Mouse (Mus musculus) neural tube, embryonic 14.5 days (tissue): ENCODE measurements around the gene 1700029J07Rik. TPM values are rescaled to one million over a fixed set of nuclear protein-coding genes. Genes with fewer than 3 reads are reported as not detected.

Source experiments
- ATAC-seq: fragments of 200-750 bp; cut with Nextera tagmentation; 2 replicates; pipeline ENCODE4 v1.8.0; 2017; ENCODE audit warnings: low read depth, mild to moderate bottlenecking, moderate TSS enrichment, moderate library complexity
- H3K27ac ChIP-seq: fragments of 300-500 bp; sonication (generic); 2 replicates; pipeline ENCODE4 v1.5.1; 2014; ENCODE audit warnings: low read depth, mild to moderate bottlenecking, control low read depth, low read length, moderate library complexity, mixed read lengths
- H3K27me3 ChIP-seq: fragments of 300-500 bp; sonication (generic); 2 replicates; pipeline ENCODE4 v1.6.1; 2014; ENCODE audit warnings: low read length; ENCODE audit not compliant: control insufficient read depth, insufficient read depth
- H3K36me3 ChIP-seq: fragments of 300-500 bp; sonication (generic); 2 replicates; pipeline ENCODE4 v1.6.1; 2014; ENCODE audit warnings: low read length, mixed read lengths; ENCODE audit not compliant: control insufficient read depth, insufficient read depth
- H3K4me1 ChIP-seq: fragments of 300-500 bp; sonication (generic); 2 replicates; pipeline ENCODE4 v1.6.1; 2014; ENCODE audit warnings: low read length; ENCODE audit not compliant: control insufficient read depth, insufficient read depth
- H3K4me2 ChIP-seq: fragments of 300-500 bp; sonication (generic); 2 replicates; pipeline ENCODE4 v1.6.1; 2014; ENCODE audit warnings: mild to moderate bottlenecking, low read depth, low read length, control low read depth
- H3K4me3 ChIP-seq: fragments of 300-500 bp; sonication (generic); 2 replicates; pipeline ENCODE4 v1.5.1; 2014; ENCODE audit warnings: low read depth, low read length, control low read depth, mixed read lengths
- H3K9ac ChIP-seq: fragments of 300-500 bp; sonication (generic); replicated peaks from 2 replicates; pipeline ENCODE4 v1.6.1; 2014; ENCODE audit warnings: low read depth, mild to moderate bottlenecking, control low read depth, low read length, mixed read lengths
- H3K9me3 ChIP-seq: fragments of 300-500 bp; sonication (generic); 2 replicates; pipeline ENCODE4 v1.6.1; 2016; ENCODE audit warnings: low read length; ENCODE audit not compliant: control insufficient read depth
- WGBS: fragments of 180-500 bp; shearing (Covaris S2); extraction: QIAGEN DNeasy Blood & Tissue Kit; methylation state at CpG from one replicate; pipeline ENCODE4 v1.1.7; 2014; 5-methylcytosine and 5-hydroxymethylcytosine counted together
- polyA plus RNA-seq: library from polyadenylated mRNA; unstranded; fragments of >200 nt; fragmentation: Nextera tagmentation; extraction: Ambion mirVana; gene quantifications from 2 replicates; pipeline ENCODE4 v1.2.1, GENCODE M21; 2014

1700029J07Rik gene
- polyA plus RNA-seq, 1 experiment from 2014 or later, result 7.0 TPM

GRCm38 (mm10) chr8:45999784-46000705 is 25.0 kb upstream of the 1700029J07Rik start:
- Histone ChIP-seq H3K9me3 (no peaks in the 10 kb centered on the region), H3K4me2 (peak overlapping the region; percentile 91), H3K4me1 (peaks cover 2% of the 10 kb centered on the region; the same call in 1 of the 2 replicates), H3K27me3 (no peaks in the 10 kb centered on the region), H3K9ac (peak overlapping the region; percentile 70), H3K36me3 (peaks cover 9% of the 10 kb centered on the region), H3K4me3 (peak overlapping the region; percentile 45), H3K27ac (peak overlapping the region; percentile 99)
- ATAC-seq, result peak; percentile 99
- WGBS, result 2% methylated on average over 55 of the region's 55 CpGs

- 3% methylated on average over 22 of the region's 22 CpGs for WGBS
- peak within 1 kb of the TSS; percentile 91 for H3K4me2 ChIP-seq
Observed at GRCm38 (mm10) chr8:45999138-45999783, 24.2 kb upstream of the 1700029J07Rik start, which contains the start of gene Lrp2bp. Lrp2bp (plus strand) TSS chr8:45999303.

GRCm38 (mm10) chr8:45998228-45998627 is 23.2 kb upstream of the 1700029J07Rik start:
- H3K36me3 ChIP-seq, result peaks cover 13% of the 10 kb centered on the region
- H3K4me1 ChIP-seq, result peaks cover 2% of the 10 kb centered on the region; the same call in 1 of the 2 replicates
- no peak overlapping the region for H3K27ac ChIP-seq
- no peaks in the 10 kb centered on the region for H3K9me3 ChIP-seq
- H3K4me3 ChIP-seq, result peak overlapping the region; percentile 45
- no peak for ATAC-seq
- no peaks in the 10 kb centered on the region for H3K27me3 ChIP-seq
- no peak overlapping the region for H3K4me2 ChIP-seq
- WGBS, result 94% methylated on average over 2 of the region's 2 CpGs
- no peak overlapping the region for H3K9ac ChIP-seq

More at GRCm38 (mm10) chr8:45999138-45999783, 24.2 kb upstream of the 1700029J07Rik start, which contains the start of gene Lrp2bp:
- Histone ChIP-seq H3K27me3 (no peaks in the 10 kb centered on the region), H3K36me3 (peaks cover 9% of the 10 kb centered on the region), H3K9ac (peak within 1 kb of the TSS; percentile 70), H3K9me3 (no peaks in the 10 kb centered on the region), H3K27ac (peak within 1 kb of the TSS; percentile 99), H3K4me1 (peaks cover 2% of the 10 kb centered on the region; the same call in 1 of the 2 replicates), H3K4me3 (peak within 1 kb of the TSS; percentile 45)
- ATAC-seq, result peak; percentile 26

- H3K27ac ChIP-seq, result no peak overlapping the region
- ATAC-seq, result no peak
- H3K9me3 ChIP-seq, result no peaks in the 10 kb centered on the region
- peaks cover 2% of the 10 kb centered on the region; the same call in 1 of the 2 replicates for H3K4me1 ChIP-seq
- WGBS, result 94% methylated on average over 3 of the region's 3 CpGs
- H3K4me3 ChIP-seq, result no peak overlapping the region
- no peak overlapping the region for H3K4me2 ChIP-seq
- H3K9ac ChIP-seq, result no peak overlapping the region
- peaks cover 13% of the 10 kb centered on the region for H3K36me3 ChIP-seq
- no peaks in the 10 kb centered on the region for H3K27me3 ChIP-seq
Observed at GRCm38 (mm10) chr8:45995576-45995975, 20.5 kb upstream of the 1700029J07Rik start.

- Histone ChIP-seq H3K9ac (no peak overlapping the region), H3K4me2 (no peak overlapping the region), H3K4me3 (no peak overlapping the region), H3K36me3 (peaks cover 16% of the 10 kb centered on the region), H3K4me1 (peaks cover under 1% of the 10 kb centered on the region; the same call in 1 of the 2 replicates), H3K27ac (no peak overlapping the region), H3K9me3 (no peaks in the 10 kb centered on the region), H3K27me3 (no peaks in the 10 kb centered on the region)
- WGBS, result 98% methylated on average over 2 of the region's 2 CpGs
- no peak for ATAC-seq
Observed at GRCm38 (mm10) chr8:45994111-45994510, 19.1 kb upstream of the 1700029J07Rik start.

GRCm38 (mm10) chr8:45990631-45991310 is 15.7 kb upstream of the 1700029J07Rik start:
- no peaks in the 10 kb centered on the region for H3K9me3 ChIP-seq
- no peak overlapping the region for H3K4me3 ChIP-seq
- H3K27me3 ChIP-seq, result no peaks in the 10 kb centered on the region
- H3K4me1 ChIP-seq, result no peaks in the 10 kb centered on the region
- ATAC-seq, result no peak
- no peak overlapping the region for H3K27ac ChIP-seq
- no peak overlapping the region for H3K4me2 ChIP-seq
- 87% methylated on average over 4 of the region's 4 CpGs for WGBS
- H3K36me3 ChIP-seq, result peaks cover 7% of the 10 kb centered on the region; the same call in 1 of the 2 replicates
- no peak overlapping the region for H3K9ac ChIP-seq

GRCm38 (mm10) chr8:45988189-45988588 is 13.1 kb upstream of the 1700029J07Rik start:
- Histone ChIP-seq H3K4me3 (no peak overlapping the region), H3K27ac (no peak overlapping the region), H3K27me3 (no peaks in the 10 kb centered on the region), H3K9me3 (no peaks in the 10 kb centered on the region), H3K4me2 (no peak overlapping the region), H3K4me1 (no peaks in the 10 kb centered on the region), H3K36me3 (peaks cover 3% of the 10 kb centered on the region; the same call in 1 of the 2 replicates), H3K9ac (no peak overlapping the region)
- ATAC-seq, result no peak
- WGBS, result 71% methylated on average over 2 of the region's 2 CpGs

GRCm38 (mm10) chr8:45986665-45987064 is 11.6 kb upstream of the 1700029J07Rik start:
- Histone ChIP-seq H3K27ac (no peak overlapping the region), H3K27me3 (no peaks in the 10 kb centered on the region), H3K4me2 (no peak overlapping the region), H3K4me1 (no peaks in the 10 kb centered on the region), H3K36me3 (peaks cover 12% of the 10 kb centered on the region), H3K9ac (no peak overlapping the region), H3K4me3 (no peak overlapping the region), H3K9me3 (no peaks in the 10 kb centered on the region)
- 87% methylated on average over 3 of the region's 3 CpGs for WGBS
- no peak for ATAC-seq
